Mouse (Mus musculus): ENCODE results near the gene Agfg2.

The Agfg2 gene

GRCm38 (mm10) chr5:137683388-137684293, 885 bp downstream of the Agfg2 start:
- peak; percentile 28 for DNase-seq (ENCODE audit: low spot score)

GRCm38 (mm10) chr5:137682526-137682925, 2.0 kb downstream of the Agfg2 start:
- no peak for DNase-seq (ENCODE audit: low spot score)

GRCm38 (mm10) chr5:137679726-137680125, 4.8 kb downstream of the Agfg2 start:
- DNase-seq (ENCODE audit: low spot score), result no peak

- DNase-seq (ENCODE audit: low spot score), result no peak
Measured at GRCm38 (mm10) chr5:137678736-137679135, 5.8 kb downstream of the Agfg2 start.

GRCm38 (mm10) chr5:137677859-137678258, 6.7 kb downstream of the Agfg2 start:
- no peak for DNase-seq (ENCODE audit: low spot score)

GRCm38 (mm10) chr5:137674786-137675185, 9.7 kb downstream of the Agfg2 start:
- no peak for DNase-seq (ENCODE audit: low spot score)

- no peak for DNase-seq (ENCODE audit: low spot score)
Measured at GRCm38 (mm10) chr5:137673015-137673414, 11.5 kb downstream of the Agfg2 start.

- DNase-seq (ENCODE audit: low spot score), result no peak
Measured at GRCm38 (mm10) chr5:137672361-137672760, 12.2 kb downstream of the Agfg2 start.

GRCm38 (mm10) chr5:137671443-137672240, 12.9 kb downstream of the Agfg2 start:
- no peak for DNase-seq (ENCODE audit: low spot score)

GRCm38 (mm10) chr5:137670240-137670639, 14.3 kb downstream of the Agfg2 start:
- DNase-seq (ENCODE audit: low spot score), result no peak

GRCm38 (mm10) chr5:137668971-137669370, 15.6 kb downstream of the Agfg2 start:
- DNase-seq (ENCODE audit: low spot score), result no peak

- DNase-seq (ENCODE audit: low spot score), result no peak
Measured at GRCm38 (mm10) chr5:137663057-137663456, 21.5 kb downstream of the Agfg2 start.

GRCm38 (mm10) chr5:137660064-137660688, 24.4 kb downstream of the Agfg2 start:
- no peak for DNase-seq (ENCODE audit: low spot score)

GRCm38 (mm10) chr5:137656977-137657376, 27.5 kb downstream of the Agfg2 start:
- DNase-seq (ENCODE audit: low spot score), result peak; percentile 91

GRCm38 (mm10) chr5:137654746-137655145, 29.8 kb downstream of the Agfg2 start:
- peak; percentile 64 for DNase-seq (ENCODE audit: low spot score)

- no peak for DNase-seq (ENCODE audit: low spot score)
Measured at GRCm38 (mm10) chr5:137653366-137653765, 31.2 kb downstream of the Agfg2 start.

- peak; percentile 95 for DNase-seq (ENCODE audit: low spot score)
Measured at GRCm38 (mm10) chr5:137652474-137652873, 32.1 kb downstream of the Agfg2 start.

- peak; percentile 25 for DNase-seq (ENCODE audit: low spot score)
Measured at GRCm38 (mm10) chr5:137649669-137650571, 34.6 kb downstream of the Agfg2 start.

GRCm38 (mm10) chr5:137649251-137649650, 35.3 kb downstream of the Agfg2 start:
- DNase-seq (ENCODE audit: low spot score), result no peak

GRCm38 (mm10) chr5:137647827-137648601, 36.5 kb downstream of the Agfg2 start:
- DNase-seq (ENCODE audit: low spot score), result no peak
